Mouse (Mus musculus): ENCODE data around the gene Sin3a. TPM values are rescaled to one million over a fixed set of nuclear protein-coding genes. Genes with fewer than 3 reads are reported as not detected.

Gene Sin3a
- polyA plus RNA-seq, 1 experiment from 2014 or later = 32.8 TPM

GRCm38 (mm10) chr9:57152331-57152730 lies 80.5 kb downstream of the Sin3a start:
- Histone ChIP-seq H3K9ac (no peak overlapping the region), H3K4me2 (replicated peaks) (no peak overlapping the region), H3K4me3 (replicated peaks) (no peak overlapping the region), H3K9me3 (replicated peaks) (no peaks in the 10 kb centered on the region), H3K36me3 (peaks cover 13% of the 10 kb centered on the region), H3K27ac (replicated peaks) (no peak overlapping the region), H3K4me1 (peaks cover 14% of the 10 kb centered on the region), H3K27me3 (no peaks in the 10 kb centered on the region)
- 38% methylated on average over 6 of the region's 6 CpGs for WGBS
- ATAC-seq (ENCODE audit: insufficient number of reproducible peaks, low FRiP score, low TSS enrichment, low read depth) = no peak

- Histone ChIP-seq H3K4me1 (peaks cover 12% of the 10 kb centered on the region), H3K27ac (replicated peaks) (no peak overlapping the region), H3K36me3 (peaks cover 13% of the 10 kb centered on the region), H3K27me3 (no peaks in the 10 kb centered on the region; the same call in 1 of the 2 replicates), H3K9me3 (replicated peaks) (no peaks in the 10 kb centered on the region), H3K4me3 (replicated peaks) (no peak overlapping the region), H3K9ac (no peak overlapping the region), H3K4me2 (replicated peaks) (no peak overlapping the region)
- ATAC-seq (ENCODE audit: insufficient number of reproducible peaks, low FRiP score, low TSS enrichment, low read depth) = no peak
- WGBS = 88% methylated on average over 7 of the region's 7 CpGs
Observed at GRCm38 (mm10) chr9:57156383-57156782, 84.5 kb downstream of the Sin3a start.

- 85% methylated on average over 8 of the region's 8 CpGs for WGBS
- no peak overlapping the region for H3K27ac ChIP-seq (replicated peaks)
- no peak overlapping the region for H3K4me3 ChIP-seq (replicated peaks)
- H3K4me1 ChIP-seq = peaks cover 12% of the 10 kb centered on the region
- H3K36me3 ChIP-seq = peaks cover 13% of the 10 kb centered on the region
- H3K27me3 ChIP-seq = no peaks in the 10 kb centered on the region; the same call in 1 of the 2 replicates
- H3K4me2 ChIP-seq (replicated peaks) = peak overlapping the region; percentile 92; the same call in 1 of the 2 replicates
- H3K9me3 ChIP-seq (replicated peaks) = no peaks in the 10 kb centered on the region
- no peak overlapping the region for H3K9ac ChIP-seq
- no peak for ATAC-seq (ENCODE audit: insufficient number of reproducible peaks, low FRiP score, low TSS enrichment, low read depth)
Observed at GRCm38 (mm10) chr9:57156823-57157222, 85.0 kb downstream of the Sin3a start.

GRCm38 (mm10) chr9:57157499-57157898 lies 85.7 kb downstream of the Sin3a start:
- Histone ChIP-seq H3K36me3 (peaks cover 13% of the 10 kb centered on the region), H3K27me3 (no peaks in the 10 kb centered on the region; the same call in 1 of the 2 replicates), H3K4me3 (replicated peaks) (peak overlapping the region; percentile 87), H3K9me3 (replicated peaks) (no peaks in the 10 kb centered on the region), H3K4me1 (peaks cover 12% of the 10 kb centered on the region), H3K27ac (replicated peaks) (no peak overlapping the region), H3K4me2 (replicated peaks) (peak overlapping the region; percentile 92), H3K9ac (peak overlapping the region; percentile 44; the same call in 1 of the 2 replicates)
- WGBS = 26% methylated on average over 13 of the region's 13 CpGs
- no peak for ATAC-seq (ENCODE audit: insufficient number of reproducible peaks, low FRiP score, low TSS enrichment, low read depth)

GRCm38 (mm10) chr9:57158013-57158470 lies 86.2 kb downstream of the Sin3a start, which contains the start of gene Commd4:
TSS of gene Commd4 (minus strand) at chr9:57158331.
- under 1% methylated on average over 24 of the region's 24 CpGs for WGBS
- Histone ChIP-seq H3K9me3 (replicated peaks) (no peaks in the 10 kb centered on the region), H3K27me3 (no peaks in the 10 kb centered on the region; the same call in 1 of the 2 replicates), H3K9ac (peak within 1 kb of the TSS; percentile 44), H3K4me2 (replicated peaks) (peak within 1 kb of the TSS; percentile 92), H3K4me3 (replicated peaks) (peak within 1 kb of the TSS; percentile 87), H3K36me3 (peaks cover 13% of the 10 kb centered on the region), H3K27ac (replicated peaks) (0 out of 2 replicates have a peak within 1 kb of the TSS, but pooled peaks have one; percentile 22), H3K4me1 (peaks cover 12% of the 10 kb centered on the region)
- ATAC-seq (ENCODE audit: insufficient number of reproducible peaks, low FRiP score, low TSS enrichment, low read depth) = peak; percentile 84

GRCm38 (mm10) chr9:57158506-57158905 lies 86.7 kb downstream of the Sin3a start:
- Histone ChIP-seq H3K4me2 (replicated peaks) (peak overlapping the region; percentile 92), H3K4me3 (replicated peaks) (peak overlapping the region; percentile 87), H3K4me1 (peaks cover 12% of the 10 kb centered on the region), H3K36me3 (peaks cover 13% of the 10 kb centered on the region), H3K27ac (replicated peaks) (no peak overlapping the region), H3K9ac (peak overlapping the region; percentile 12; the same call in 1 of the 2 replicates), H3K9me3 (replicated peaks) (no peaks in the 10 kb centered on the region), H3K27me3 (no peaks in the 10 kb centered on the region; the same call in 1 of the 2 replicates)
- WGBS = 38% methylated on average over 11 of the region's 11 CpGs
- no peak for ATAC-seq (ENCODE audit: insufficient number of reproducible peaks, low FRiP score, low TSS enrichment, low read depth)

- Histone ChIP-seq H3K4me3 (replicated peaks) (no peak overlapping the region), H3K36me3 (no peaks in the 10 kb centered on the region), H3K27ac (replicated peaks) (no peak overlapping the region), H3K9ac (no peak overlapping the region), H3K27me3 (no peaks in the 10 kb centered on the region; the same call in 1 of the 2 replicates), H3K4me2 (replicated peaks) (no peak overlapping the region), H3K4me1 (peaks cover 4% of the 10 kb centered on the region), H3K9me3 (replicated peaks) (no peaks in the 10 kb centered on the region)
- 20% methylated on average over 3 of the region's 3 CpGs for WGBS
- ATAC-seq (ENCODE audit: insufficient number of reproducible peaks, low FRiP score, low TSS enrichment, low read depth) = no peak
Observed at GRCm38 (mm10) chr9:57162496-57162895, 90.7 kb downstream of the Sin3a start.

GRCm38 (mm10) chr9:57163137-57163536 lies 91.3 kb downstream of the Sin3a start:
- Histone ChIP-seq H3K27ac (replicated peaks) (no peak overlapping the region), H3K27me3 (no peaks in the 10 kb centered on the region; the same call in 1 of the 2 replicates), H3K9ac (no peak overlapping the region), H3K4me3 (replicated peaks) (no peak overlapping the region), H3K4me2 (replicated peaks) (no peak overlapping the region), H3K9me3 (replicated peaks) (no peaks in the 10 kb centered on the region), H3K36me3 (no peaks in the 10 kb centered on the region), H3K4me1 (no peaks in the 10 kb centered on the region)
- 45% methylated on average over 2 of the region's 2 CpGs for WGBS
- no peak for ATAC-seq (ENCODE audit: insufficient number of reproducible peaks, low FRiP score, low TSS enrichment, low read depth)

- Histone ChIP-seq H3K4me2 (replicated peaks) (no peak overlapping the region), H3K36me3 (no peaks in the 10 kb centered on the region)
- 92% methylated on average over 2 of the region's 2 CpGs for WGBS
Observed at GRCm38 (mm10) chr9:57166173-57166572, 94.3 kb downstream of the Sin3a start.

GRCm38 (mm10) chr9:57168411-57168810 lies 96.6 kb downstream of the Sin3a start:
- Histone ChIP-seq H3K9me3 (replicated peaks) (no peaks in the 10 kb centered on the region), H3K4me2 (replicated peaks) (no peak overlapping the region), H3K36me3 (no peaks in the 10 kb centered on the region), H3K27me3 (no peaks in the 10 kb centered on the region), H3K27ac (replicated peaks) (no peak overlapping the region), H3K4me1 (no peaks in the 10 kb centered on the region), H3K4me3 (replicated peaks) (no peak overlapping the region), H3K9ac (no peak overlapping the region)
- ATAC-seq (ENCODE audit: insufficient number of reproducible peaks, low FRiP score, low TSS enrichment, low read depth) = no peak
- WGBS = 77% methylated on average over 5 of the region's 5 CpGs

More at GRCm38 (mm10) chr9:57166173-57166572, 94.3 kb downstream of the Sin3a start:
- H3K4me1 ChIP-seq = no peaks in the 10 kb centered on the region
- no peak overlapping the region for H3K9ac ChIP-seq
- no peaks in the 10 kb centered on the region for H3K27me3 ChIP-seq
- H3K9me3 ChIP-seq (replicated peaks) = no peaks in the 10 kb centered on the region
- H3K4me3 ChIP-seq (replicated peaks) = no peak overlapping the region
- no peak for ATAC-seq (ENCODE audit: insufficient number of reproducible peaks, low FRiP score, low TSS enrichment, low read depth)
- H3K27ac ChIP-seq (replicated peaks) = no peak overlapping the region
